Mouse (Mus musculus) neural tube, embryonic 11.5 days (tissue): Measurements from ENCODE around the gene Gm5142. TPM values are rescaled to one million over a fixed set of nuclear protein-coding genes. Genes with fewer than 3 reads are reported as not detected.

Source experiments
- polyA plus RNA-seq: library from polyadenylated mRNA; unstranded; fragments of >200 nt; fragmentation: Nextera tagmentation; extraction: Ambion mirVana; gene quantifications from 2 replicates; pipeline ENCODE4 v1.2.1, GENCODE M21; 2014

Gm5142 gene
- polyA plus RNA-seq, 1 experiment from 2014 or later: not detected

Other genes starting within 250 kb of the Gm5142 start
- not detected in 2 replicates for gene 1700129C05Rik, start 35.9 kb downstream of the Gm5142 start, polyA plus RNA-seq
- gene Rcbtb1, start 22.5 kb upstream of the Gm5142 start, polyA plus RNA-seq: 99.0 and 108 TPM in 2 replicates
- not detected in 2 replicates for gene Gm6904, start 81.5 kb upstream of the Gm5142 start, polyA plus RNA-seq
- gene Phf11a, start 118.8 kb upstream of the Gm5142 start, polyA plus RNA-seq: not detected in 2 replicates
- gene Phf11b, start 162.6 kb upstream of the Gm5142 start, polyA plus RNA-seq: 0.32 TPM in 1 of 2 replicates, not detected in the other
- 0.24 and 0.28 TPM in 2 replicates for gene Phf11d, start 186.7 kb upstream of the Gm5142 start, polyA plus RNA-seq
- gene Phf11c, start 216.6 kb upstream of the Gm5142 start, polyA plus RNA-seq: 0.55 and 0.81 TPM in 2 replicates